Mouse (Mus musculus) liver, adult 2 months (tissue): ENCODE data around the gene Sos2.

Experiments used
- CTCF ChIP-seq: fragments of 200-500 bp; IDR thresholded peaks from 2 replicates; pipeline ENCODE4 v1.5.1; 2011; ENCODE audit warnings: low read depth, low read length, control low read depth
- POLR2A ChIP-seq: fragments of 200-500 bp; IDR thresholded peaks from 2 replicates; pipeline ENCODE4 v1.6.1; 2011; ENCODE audit warnings: low read length, control low read depth; ENCODE audit not compliant: insufficient read depth; ENCODE audit errors: extremely low read depth

- no peak for TF ChIP-seq CTCF
- TF ChIP-seq POLR2A: no peak
These were observed 48.7 kb upstream of the Sos2 start for GRCm38 (mm10) chr12:69730306-69730705.
